ENCODE assay signal across 9 mouse cellular contexts in the genomic region with DNA sequence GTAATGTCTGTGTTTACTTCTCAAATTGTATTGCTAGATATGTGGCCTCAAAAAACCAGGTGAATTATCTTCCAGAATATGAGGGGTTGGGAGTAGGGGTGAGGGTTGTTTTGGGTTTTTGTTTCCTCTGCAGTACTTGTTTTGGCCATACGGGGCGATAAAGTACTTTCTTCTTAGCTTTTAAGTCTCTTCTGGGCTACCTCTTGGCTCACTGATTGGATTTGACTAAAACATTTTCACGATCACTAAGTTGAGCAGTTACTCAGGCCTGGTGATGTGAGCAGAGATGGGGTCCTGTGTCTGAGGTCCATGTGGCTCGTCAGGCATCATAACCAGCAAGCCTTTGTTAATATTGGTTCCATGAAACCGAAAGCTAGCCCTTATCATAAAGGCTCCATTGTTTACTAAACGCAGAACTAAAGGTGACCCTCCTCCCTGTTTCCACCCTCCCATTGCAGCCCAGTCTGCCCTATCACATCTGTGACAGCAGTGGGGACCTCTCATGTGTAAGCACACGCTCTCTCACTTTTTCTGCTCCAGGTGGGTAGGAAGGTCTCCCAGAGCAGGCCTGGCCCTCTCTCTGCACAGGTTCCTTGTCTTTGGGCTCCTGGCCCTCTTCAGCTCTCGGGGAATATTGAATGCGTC. TPM values are rescaled to one million over a fixed set of nuclear protein-coding genes. Genes with fewer than 3 reads are reported as not detected.
DNase-seq lines count a peak whose midpoint lies in the region; TF ChIP-seq lines count a peak whose summit lies in the region.
"Had no signal": no experiment of that assay in that cellular context is flagged by ENCODE, and none has a peak within 500 bp of the region (broad histone marks: within the 10 kb centered on the region; RNA-seq: fewer than 3 reads in every experiment).

No protein-coding gene starts in this region.

- H3K4me3 ChIP-seq in left cerebral cortex, adult 2 months, result no peak overlapping the region
- H3K4me3 ChIP-seq: embryonic facial prominence, embryonic 13.5 days had no signal

- peak; percentile 57 for TF ChIP-seq CTCF in left cerebral cortex, adult 2 months (IDR thresholded peaks at IDR 0.05)

- no peak overlapping the region for H3K27ac ChIP-seq in left cerebral cortex, adult 2 months
- H3K27ac ChIP-seq: embryonic facial prominence, embryonic 13.5 days had no signal

- DNase-seq in left cerebral cortex, adult 2 months (ENCODE audit: extremely low spot score in 1 of 2, low spot score in 2 of 2), result no peak
- no peak for DNase-seq in left cerebral cortex, postnatal 14 days (ENCODE audit: low spot score in 2 of 2)
- peak; percentile 51 for DNase-seq in adipocyte (ENCODE audit: low spot score)
- peak; percentile 54 for DNase-seq in heart, postnatal 4 days
- peak; percentile 39 for DNase-seq in mesoderm, embryonic 11.5 days (ENCODE audit: low read depth, low spot score)
- DNase-seq in urinary bladder, adult 2 months (ENCODE audit: low spot score), result no peak
- no peak for DNase-seq in urinary bladder, postnatal 14 days (ENCODE audit: low spot score)
- DNase-seq in layer of hippocampus, adult 18-20 months (ENCODE audit: low spot score in 2 of 2), result no peak

- intact Hi-C loops in left cerebral cortex, adult 2 months (cut with DNase I), result loop anchor here (5.0 kb wide), 1 partner anchor 86 kb away; no protein-coding TSS in a partner anchor
- intact Hi-C loops in left cerebral cortex, postnatal 14 days (cut with DNase I), result no loop called here

RNA-seq across cellular contexts. Expression of gene B130006D01Rik, which starts 47.5 kb away (rescaled TPM):
- total RNA-seq in left cerebral cortex, adult 2 months (2021), result 1 to 10 TPM; 1.2 TPM
- 1 to 10 TPM in 1 of 2 experiments, under 1 TPM in 1; 0.99 to 1.1 TPM for total RNA-seq in left cerebral cortex, postnatal 14 days (2021)
- total RNA-seq in heart, postnatal 4 days (2021), result 1 to 10 TPM in 1 of 2 experiments, under 1 TPM in 1; 0.57 to 1.1 TPM
- 0.15 and 0.19 TPM in 2 replicates for polyA plus RNA-seq in urinary bladder, adult 2 months (2012; rRNA removed)
- total RNA-seq in layer of hippocampus, adult 18-20 months (2021), result 1 to 10 TPM; 1.4 to 1.5 TPM

RNA-seq across cellular contexts. Expression of gene Phospho1, which starts 53.5 kb away (rescaled TPM):
- total RNA-seq in left cerebral cortex, adult 2 months (2021), result 10 to 100 TPM; 75.1 to 80.4 TPM
- 10 to 100 TPM; 34.7 to 35.2 TPM for total RNA-seq in left cerebral cortex, postnatal 14 days (2021)
- 10 to 100 TPM; 71.7 to 82.2 TPM for total RNA-seq in heart, postnatal 4 days (2021)
- polyA plus RNA-seq in urinary bladder, adult 2 months (2012; rRNA removed), result 33.2 and 40.8 TPM in 2 replicates
- 10 to 100 TPM; 48.7 to 52.6 TPM for total RNA-seq in layer of hippocampus, adult 18-20 months (2021)

RNA-seq across cellular contexts. Expression of gene Zfp652, which starts 58.4 kb away (rescaled TPM):
- total RNA-seq in left cerebral cortex, adult 2 months (2021), result 10 to 100 TPM; 42.3 to 43.5 TPM
- 10 to 100 TPM; 40.3 to 40.6 TPM for total RNA-seq in left cerebral cortex, postnatal 14 days (2021)
- total RNA-seq in heart, postnatal 4 days (2021), result 10 to 100 TPM; 42.8 to 48.2 TPM
- 20.8 and 30.7 TPM in 2 replicates for polyA plus RNA-seq in urinary bladder, adult 2 months (2012; rRNA removed)
- 10 to 100 TPM; 45.1 to 50.3 TPM for total RNA-seq in layer of hippocampus, adult 18-20 months (2021)

Comparison
In these comparisons a context has a peak if more than half of its experiments do, and no peak if none do; other contexts are left out.
1. DNase-seq: peak in adipocyte (single experiment), heart, postnatal 4 days (single experiment) and mesoderm, embryonic 11.5 days (single experiment); none in left cerebral cortex, adult 2 months (0 of 2), left cerebral cortex, postnatal 14 days (0 of 2), urinary bladder, adult 2 months (single experiment), urinary bladder, postnatal 14 days (single experiment) and layer of hippocampus, adult 18-20 months (0 of 2).